Mouse (Mus musculus) lung, postnatal 10 days (tissue): ENCODE data around the gene Gstm7.
"Not testable (repeated sequence)": the region's sequence is repeated elsewhere in the genome, so short reads cannot be mapped to it uniquely, and the experiment has no call there.

ENCODE experiments used
- DNase-seq: peaks from one replicate; pipeline ENCODE4 v3.0.0; 2021

Gstm7 gene

GRCm38 (mm10) chr3:107932128-107932527, 511 bp upstream of the Gstm7 start:
- DNase-seq = peak; percentile 18

- DNase-seq = no peak
These were observed 483 bp downstream of the Gstm7 start for GRCm38 (mm10) chr3:107931134-107931533.

GRCm38 (mm10) chr3:107929731-107930130, 1.9 kb downstream of the Gstm7 start:
- peak; percentile 29 for DNase-seq

GRCm38 (mm10) chr3:107929243-107929642, 2.4 kb downstream of the Gstm7 start:
- no peak for DNase-seq

GRCm38 (mm10) chr3:107928691-107929090, 2.9 kb downstream of the Gstm7 start:
- peak; percentile 26 for DNase-seq

- DNase-seq = no peak
These were observed 3.8 kb downstream of the Gstm7 start for GRCm38 (mm10) chr3:107927841-107928240.

GRCm38 (mm10) chr3:107925335-107925734, 6.3 kb downstream of the Gstm7 start:
- no peak for DNase-seq

- no peak for DNase-seq
These were observed 11.3 kb downstream of the Gstm7 start for GRCm38 (mm10) chr3:107920348-107920747.

- peak; percentile 74 for DNase-seq
These were observed 13.7 kb downstream of the Gstm7 start for GRCm38 (mm10) chr3:107917783-107918408.

- no peak for DNase-seq
These were observed 14.5 kb downstream of the Gstm7 start for GRCm38 (mm10) chr3:107917097-107917496.

GRCm38 (mm10) chr3:107916674-107917073, 14.9 kb downstream of the Gstm7 start:
- no peak for DNase-seq

GRCm38 (mm10) chr3:107905942-107906341, 25.7 kb downstream of the Gstm7 start:
- DNase-seq = no peak

GRCm38 (mm10) chr3:107900955-107901673, 30.5 kb downstream of the Gstm7 start:
- DNase-seq = peak; percentile 5

GRCm38 (mm10) chr3:107898691-107899090, 32.9 kb downstream of the Gstm7 start:
- DNase-seq = no peak

GRCm38 (mm10) chr3:107895720-107896569, 35.7 kb downstream of the Gstm7 start, which contains the start of gene Gstm5:
TSS of gene Gstm5 (plus strand) at chr3:107895821.
- DNase-seq = peak; percentile 91

GRCm38 (mm10) chr3:107895194-107895719, 36.4 kb downstream of the Gstm7 start:
- DNase-seq = no peak

GRCm38 (mm10) chr3:107889236-107889635, 42.4 kb downstream of the Gstm7 start:
- not testable (repeated sequence) for DNase-seq

GRCm38 (mm10) chr3:107887674-107888495, 43.7 kb downstream of the Gstm7 start:
- no peak for DNase-seq

- no peak for DNase-seq
These were observed 53.6 kb downstream of the Gstm7 start for GRCm38 (mm10) chr3:107877747-107878736.

GRCm38 (mm10) chr3:107877005-107877404, 54.6 kb downstream of the Gstm7 start, which contains the start of gene Eps8l3:
TSS of gene Eps8l3 (plus strand) at chr3:107877229.
- DNase-seq = no peak
